Mouse (Mus musculus) cerebellum, postnatal 14 days (tissue): ENCODE measurements around the gene Trim56.

Experiments
- DNase-seq, 2 experiments: peaks; one replicate each; pipeline ENCODE4 v3.0.0; 2021; ENCODE audit warnings: mixed read lengths in 2 of 2

The Trim56 gene

GRCm38 (mm10) chr5:137107670-137108069, 8.3 kb downstream of the Trim56 start:
- DNase-seq: no peak

GRCm38 (mm10) chr5:137107024-137107423, 9.0 kb downstream of the Trim56 start:
- peak; percentile 93 to 94 for DNase-seq

GRCm38 (mm10) chr5:137106434-137106833, 9.6 kb downstream of the Trim56 start:
- DNase-seq: no peak

- DNase-seq: no peak
Measured at GRCm38 (mm10) chr5:137103969-137104368, 12.0 kb downstream of the Trim56 start.

- DNase-seq: peak; percentile 52
Measured at GRCm38 (mm10) chr5:137102575-137103522, 13.2 kb downstream of the Trim56 start.

GRCm38 (mm10) chr5:137102078-137102477, 13.9 kb downstream of the Trim56 start:
- no peak for DNase-seq

GRCm38 (mm10) chr5:137100660-137101059, 15.3 kb downstream of the Trim56 start:
- DNase-seq: peak; percentile 72 to 85

GRCm38 (mm10) chr5:137098418-137098817, 17.6 kb downstream of the Trim56 start:
- DNase-seq: no peak

GRCm38 (mm10) chr5:137096037-137096436, 20.0 kb downstream of the Trim56 start:
- DNase-seq: no peak

GRCm38 (mm10) chr5:137095135-137095534, 20.9 kb downstream of the Trim56 start:
- no peak for DNase-seq

GRCm38 (mm10) chr5:137093720-137094119, 22.3 kb downstream of the Trim56 start:
- no peak for DNase-seq

GRCm38 (mm10) chr5:137091560-137091959, 24.4 kb downstream of the Trim56 start:
- no peak for DNase-seq

GRCm38 (mm10) chr5:137090870-137091269, 25.1 kb downstream of the Trim56 start:
- peak; percentile 81 to 84 for DNase-seq

- DNase-seq: no peak
Measured at GRCm38 (mm10) chr5:137087410-137087809, 28.6 kb downstream of the Trim56 start.

GRCm38 (mm10) chr5:137085731-137086130, 30.3 kb downstream of the Trim56 start:
- DNase-seq: no peak

- no peak for DNase-seq
Measured at GRCm38 (mm10) chr5:137085021-137085420, 31.0 kb downstream of the Trim56 start.

GRCm38 (mm10) chr5:137083051-137083450, 33.0 kb downstream of the Trim56 start:
- no peak for DNase-seq

- DNase-seq: no peak
Measured at GRCm38 (mm10) chr5:137079849-137080248, 36.2 kb downstream of the Trim56 start.

GRCm38 (mm10) chr5:137078616-137079015, 37.4 kb downstream of the Trim56 start:
- no peak for DNase-seq

- peak in 1 of 2 experiments; percentile 43 for DNase-seq
Measured at GRCm38 (mm10) chr5:137078041-137078440, 38.0 kb downstream of the Trim56 start.

- no peak for DNase-seq
Measured at GRCm38 (mm10) chr5:137077187-137077586, 38.8 kb downstream of the Trim56 start.

- DNase-seq: peak; percentile 53 to 65
Measured at GRCm38 (mm10) chr5:137076191-137076930, 39.6 kb downstream of the Trim56 start.

GRCm38 (mm10) chr5:137075726-137076125, 40.3 kb downstream of the Trim56 start:
- peak; percentile 77 to 87 for DNase-seq

GRCm38 (mm10) chr5:137074191-137074651, 41.8 kb downstream of the Trim56 start:
- no peak for DNase-seq
